Mouse (Mus musculus) kidney, postnatal 0 days (tissue): ENCODE data around the gene Xbp1. TPM values are rescaled to one million over a fixed set of nuclear protein-coding genes. Genes with fewer than 3 reads are reported as not detected.
A peak's percentile ranks its signal among the peaks of the same experiment; 100 is the strongest.
"Not testable (repeated sequence)": the region's sequence is repeated elsewhere in the genome, so short reads cannot be mapped to it uniquely, and the experiment has no call there.

ENCODE experiments used
- ATAC-seq: fragments of 200-750 bp; cut with Nextera tagmentation; replicated peaks from 2 replicates; pipeline ENCODE4 v1.8.0; 2017; ENCODE audit warnings: low read depth, moderate number of reproducible peaks, moderate TSS enrichment, moderate library complexity; ENCODE audit not compliant: low FRiP score
- DNase-seq: peaks from one replicate; pipeline ENCODE4 v3.0.0-alpha.2; 2016; ENCODE audit warnings: low spot score
- H3K27ac ChIP-seq: fragments of 300-500 bp; sonication (generic); 2 replicates; pipeline ENCODE4 v1.5.1; 2014; ENCODE audit warnings: mild to moderate bottlenecking
- H3K27me3 ChIP-seq: fragments of 300-500 bp; sonication (generic); 2 replicates; pipeline ENCODE4 v1.6.1; 2014; ENCODE audit warnings: low read length, mixed read lengths; ENCODE audit not compliant: insufficient read depth
- H3K36me3 ChIP-seq: fragments of 300-500 bp; sonication (generic); 2 replicates; pipeline ENCODE4 v1.6.1; 2014; ENCODE audit warnings: low read length, mixed read lengths; ENCODE audit not compliant: insufficient read depth
- H3K4me1 ChIP-seq: fragments of 300-500 bp; sonication (generic); replicated peaks from 2 replicates; pipeline ENCODE4 v1.6.1; 2014; ENCODE audit warnings: antibody characterized with exemption, low read length, mixed read lengths; ENCODE audit not compliant: insufficient read depth
- H3K4me2 ChIP-seq: fragments of 300-500 bp; sonication (generic); 2 replicates; pipeline ENCODE4 v1.6.1; 2014; ENCODE audit warnings: mild to moderate bottlenecking, low read length, moderate library complexity, mixed read lengths
- H3K4me3 ChIP-seq: fragments of 300-500 bp; sonication (generic); replicated peaks from 2 replicates; pipeline ENCODE4 v1.5.1; 2014; ENCODE audit warnings: low read depth, low read length
- H3K9ac ChIP-seq: fragments of 300-500 bp; sonication (generic); 2 replicates; pipeline ENCODE4 v1.6.1; 2014; ENCODE audit warnings: low read depth, low read length
- H3K9me3 ChIP-seq: fragments of 300-500 bp; sonication (generic); replicated peaks from 2 replicates; pipeline ENCODE4 v1.6.1; 2016; ENCODE audit warnings: low read length, inconsistent platforms, mixed read lengths
- CTCF ChIP-seq: IDR thresholded peaks from 2 replicates; pipeline ENCODE4 v1.5.1; 2016; ENCODE audit warnings: antibody characterized with exemption, low read depth, mild to moderate bottlenecking, moderate library complexity
- WGBS: fragments of 180-500 bp; shearing (Covaris S2); extraction: QIAGEN DNeasy Blood & Tissue Kit; methylation state at CpG from one replicate; pipeline ENCODE4 v1.1.7; 2014; 5-methylcytosine and 5-hydroxymethylcytosine counted together
- polyA plus RNA-seq: library from polyadenylated mRNA; unstranded; fragments of >200 nt; fragmentation: Nextera tagmentation; extraction: Ambion mirVana; gene quantifications from 2 replicates; pipeline ENCODE4 v1.2.1, GENCODE M21; 2015

The Xbp1 gene
- polyA plus RNA-seq, 1 experiment from 2014 or later, result 199 TPM

GRCm38 (mm10) chr11:5526573-5527439 is 6.3 kb downstream of the Xbp1 start:
- 0 out of 2 replicates have a peak, but pooled peaks cover 6% of the 10 kb centered on the region for H3K4me1 ChIP-seq
- peaks cover 51% of the 10 kb centered on the region for H3K36me3 ChIP-seq
- no peak overlapping the region for H3K27ac ChIP-seq
- H3K4me3 ChIP-seq, result no peak overlapping the region
- no peak for TF ChIP-seq CTCF
- 87% methylated on average over 7 of the region's 7 CpGs for WGBS
- no peaks in the 10 kb centered on the region for H3K27me3 ChIP-seq
- no peaks in the 10 kb centered on the region for H3K9me3 ChIP-seq
- ATAC-seq (no peak), DNase-seq (no peak)
- no peak overlapping the region for H3K4me2 ChIP-seq
- no peak overlapping the region for H3K9ac ChIP-seq

- Histone ChIP-seq H3K9me3 (no peaks in the 10 kb centered on the region), H3K9ac (no peak overlapping the region), H3K4me2 (no peak overlapping the region), H3K4me1 (no peaks in the 10 kb centered on the region), H3K36me3 (peaks cover 54% of the 10 kb centered on the region), H3K4me3 (no peak overlapping the region), H3K27ac (no peak overlapping the region), H3K27me3 (no peaks in the 10 kb centered on the region)
- DNase-seq (no peak), ATAC-seq (no peak)
- WGBS, result 80% methylated on average over 5 of the region's 5 CpGs
- no peak for TF ChIP-seq CTCF
These were observed 7.5 kb downstream of the Xbp1 start for GRCm38 (mm10) chr11:5527865-5528523.

- Histone ChIP-seq H3K4me1 (no peaks in the 10 kb centered on the region), H3K9ac (no peak overlapping the region), H3K4me2 (no peak overlapping the region), H3K9me3 (no peaks in the 10 kb centered on the region), H3K27me3 (no peaks in the 10 kb centered on the region), H3K27ac (0 out of 2 replicates have a peak overlapping the region, but pooled peaks have one; percentile 8), H3K36me3 (peaks cover 53% of the 10 kb centered on the region), H3K4me3 (no peak overlapping the region)
- no peak for DNase-seq
- ATAC-seq, result no peak
- 57% methylated on average over 5 of the region's 5 CpGs for WGBS
- no peak for TF ChIP-seq CTCF
These were observed 8.4 kb downstream of the Xbp1 start for GRCm38 (mm10) chr11:5528841-5529240.

- peak overlapping the region; percentile 62 for H3K27ac ChIP-seq
- no peak for DNase-seq
- no peak overlapping the region for H3K4me2 ChIP-seq
- 71% methylated on average over 5 of the region's 5 CpGs for WGBS
- no peaks in the 10 kb centered on the region for H3K4me1 ChIP-seq
- H3K36me3 ChIP-seq, result peaks cover 52% of the 10 kb centered on the region
- no peak for ATAC-seq
- no peaks in the 10 kb centered on the region for H3K27me3 ChIP-seq
- no peak for TF ChIP-seq CTCF
- no peaks in the 10 kb centered on the region for H3K9me3 ChIP-seq
- H3K4me3 ChIP-seq, result no peak overlapping the region
- H3K9ac ChIP-seq, result no peak overlapping the region
These were observed 9.7 kb downstream of the Xbp1 start for GRCm38 (mm10) chr11:5530172-5530571.

- Histone ChIP-seq H3K9me3 (no peaks in the 10 kb centered on the region), H3K27me3 (no peaks in the 10 kb centered on the region), H3K9ac (no peak overlapping the region), H3K36me3 (peaks cover 49% of the 10 kb centered on the region), H3K27ac (0 out of 2 replicates have a peak overlapping the region, but pooled peaks have one; percentile 19), H3K4me2 (no peak overlapping the region), H3K4me1 (no peaks in the 10 kb centered on the region), H3K4me3 (no peak overlapping the region)
- WGBS, result 48% methylated on average over 6 of the region's 6 CpGs
- TF ChIP-seq CTCF, result no peak
- no peak for DNase-seq
- no peak for ATAC-seq
These were observed 10.3 kb downstream of the Xbp1 start for GRCm38 (mm10) chr11:5530717-5531116.

GRCm38 (mm10) chr11:5533108-5533507 is 12.6 kb downstream of the Xbp1 start:
- 74% methylated on average over 5 of the region's 5 CpGs for WGBS
- ATAC-seq (peak; percentile 86), DNase-seq (peak; percentile 47)
- Histone ChIP-seq H3K4me1 (no peaks in the 10 kb centered on the region), H3K4me2 (no peak overlapping the region), H3K4me3 (no peak overlapping the region), H3K27me3 (no peaks in the 10 kb centered on the region), H3K9ac (no peak overlapping the region), H3K36me3 (peaks cover 42% of the 10 kb centered on the region), H3K9me3 (no peaks in the 10 kb centered on the region), H3K27ac (peak overlapping the region; percentile 31; the same call in 1 of the 2 replicates)
- TF ChIP-seq CTCF, result peak; percentile 64

GRCm38 (mm10) chr11:5537454-5537853 is 17.0 kb downstream of the Xbp1 start:
- H3K9ac ChIP-seq, H3K4me2 ChIP-seq, H3K9me3 ChIP-seq, ATAC-seq, H3K27ac ChIP-seq, H3K27me3 ChIP-seq, H3K4me1 ChIP-seq, H3K4me3 ChIP-seq, DNase-seq: not testable (repeated sequence)
- WGBS, result 79% methylated on average over 4 of the region's 4 CpGs
- peaks cover 23% of the 10 kb centered on the region for H3K36me3 ChIP-seq
